Mouse (Mus musculus): ENCODE measurements at regions not wholly inside any gene's neighbourhood (a gene's known extent, or its start where the extent isn't known, plus 50 kb on each side); places are given as distances from the start of the nearest gene placed in this dataset.

DNA sequence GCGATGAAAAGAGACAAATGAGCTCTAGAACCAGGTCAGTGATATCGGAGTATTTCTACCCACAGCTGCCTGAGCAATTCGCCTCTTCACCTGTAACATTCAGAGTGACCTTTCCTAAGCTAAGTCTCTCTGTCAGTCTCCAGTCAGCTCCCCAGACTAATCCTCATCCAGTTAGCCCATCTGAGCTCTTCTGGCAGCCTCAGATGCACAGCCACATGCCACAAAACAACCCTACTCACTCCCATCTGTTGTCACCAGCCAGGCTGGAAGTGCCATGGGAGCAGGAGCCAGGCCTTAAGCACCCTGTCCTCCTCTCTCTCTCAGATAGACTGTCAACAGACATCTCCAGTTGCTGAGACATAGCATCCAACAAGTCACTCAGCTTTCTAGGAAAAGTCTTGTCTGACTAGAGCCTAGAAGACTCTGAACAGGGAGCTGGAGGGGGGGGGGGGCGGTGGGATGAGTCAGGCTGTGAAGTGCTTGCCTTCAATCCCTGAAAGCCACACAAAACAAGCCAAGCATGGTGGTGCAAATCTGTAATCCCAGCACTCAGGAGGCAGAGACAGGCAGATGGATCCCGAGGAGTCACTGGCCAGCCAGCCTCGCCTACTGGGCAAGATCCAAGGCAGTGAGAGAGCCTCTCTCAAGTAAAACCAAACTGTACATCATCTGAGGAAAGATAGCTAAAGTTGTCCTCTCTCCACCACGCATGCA, 225.6 kb downstream of the Mycn start:
- no peak overlapping the region for H3K4me3 ChIP-seq (ENCODE audit: insufficient read depth, low read length)
- no peaks in the 10 kb centered on the region for H3K4me1 ChIP-seq (ENCODE audit: control insufficient read depth, insufficient read depth, low read length)
- H3K27ac ChIP-seq (ENCODE audit: insufficient read depth, low read depth, low read length): no peak overlapping the region
- TF ChIP-seq CTCF (IDR thresholded peaks at IDR 0.05; ENCODE audit: low read depth, low read length) (no peak), POLR2A (IDR thresholded peaks at IDR 0.05; ENCODE audit: borderline replicate concordance, low read depth, low read length) (no peak)

DNA sequence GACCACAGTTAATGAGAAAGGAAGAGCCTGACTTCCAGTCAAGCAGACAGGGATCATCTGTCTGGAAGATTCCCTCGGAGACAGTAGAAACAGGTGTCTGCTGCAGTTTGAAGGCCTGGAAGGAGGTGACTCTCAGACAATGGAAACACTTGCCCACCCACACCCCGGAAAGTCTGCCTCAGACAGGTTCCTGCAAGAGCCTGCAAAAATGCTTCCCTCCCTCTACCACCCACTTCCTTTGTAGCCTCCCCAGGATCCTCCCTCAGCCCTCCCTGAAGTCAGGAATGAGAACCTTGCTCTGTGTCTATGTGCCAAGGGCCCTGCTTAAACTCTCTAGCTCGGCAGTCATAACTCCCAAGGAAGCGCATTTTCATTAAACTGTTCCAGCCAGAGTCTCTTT, 226.2 kb downstream of the Mycn start:
- TF ChIP-seq POLR2A (IDR thresholded peaks at IDR 0.05; ENCODE audit: borderline replicate concordance, low read depth, low read length) (no peak), CTCF (IDR thresholded peaks at IDR 0.05; ENCODE audit: low read depth, low read length) (no peak)
- Histone ChIP-seq H3K4me3 (ENCODE audit: insufficient read depth, low read length) (no peak overlapping the region), H3K4me1 (ENCODE audit: control insufficient read depth, insufficient read depth, low read length) (no peaks in the 10 kb centered on the region), H3K27ac (ENCODE audit: insufficient read depth, low read depth, low read length) (no peak overlapping the region)

GRCm38 (mm10) chr12:12710184-12710609, 231.5 kb downstream of the Mycn start:
- H3K27ac ChIP-seq (ENCODE audit: insufficient read depth, low read depth, low read length): no peak overlapping the region
- TF ChIP-seq CTCF (IDR thresholded peaks at IDR 0.05; ENCODE audit: low read depth, low read length) (no peak), POLR2A (IDR thresholded peaks at IDR 0.05; ENCODE audit: borderline replicate concordance, low read depth, low read length) (no peak)
- H3K4me1 ChIP-seq (ENCODE audit: control insufficient read depth, insufficient read depth, low read length): no peaks in the 10 kb centered on the region
- no peak overlapping the region for H3K4me3 ChIP-seq (ENCODE audit: insufficient read depth, low read length)

DNA sequence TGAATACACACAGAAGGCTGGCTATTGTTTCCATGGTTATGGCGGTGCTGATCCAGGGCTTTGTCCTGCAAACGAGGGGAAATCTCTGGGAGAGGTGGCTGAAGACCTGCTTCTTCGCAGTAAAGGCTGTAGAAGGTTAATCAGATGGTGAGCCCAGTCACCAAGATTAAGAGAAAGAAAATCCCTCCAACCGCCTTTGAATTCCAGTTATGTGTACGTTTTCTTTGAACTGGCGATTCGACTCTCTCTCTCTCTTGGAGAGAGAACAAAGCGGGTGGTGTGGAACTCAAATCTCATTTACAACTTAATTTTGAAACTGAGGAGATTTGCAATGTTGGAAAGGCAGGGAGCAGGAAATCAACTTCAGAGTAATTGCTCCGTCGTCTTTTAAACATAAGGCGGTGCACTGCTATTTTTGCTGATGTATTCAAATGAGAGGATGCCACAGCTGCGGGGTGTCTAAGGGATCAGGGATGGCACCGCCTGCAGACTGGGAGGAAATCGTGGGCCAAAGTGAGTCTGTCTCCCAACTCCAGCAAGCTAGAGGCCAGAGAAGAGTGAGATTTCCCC, 232.7 kb downstream of the Mycn start:
- no peaks in the 10 kb centered on the region for H3K4me1 ChIP-seq (ENCODE audit: control insufficient read depth, insufficient read depth, low read length)
- TF ChIP-seq CTCF (IDR thresholded peaks at IDR 0.05; ENCODE audit: low read depth, low read length) (no peak), POLR2A (IDR thresholded peaks at IDR 0.05; ENCODE audit: borderline replicate concordance, low read depth, low read length) (no peak)
- no peak overlapping the region for H3K27ac ChIP-seq (ENCODE audit: insufficient read depth, low read depth, low read length)
- H3K4me3 ChIP-seq (ENCODE audit: insufficient read depth, low read length): no peak overlapping the region

- Histone ChIP-seq H3K4me3 (ENCODE audit: insufficient read depth, low read length) (no peak overlapping the region), H3K4me1 (ENCODE audit: control insufficient read depth, insufficient read depth, low read length) (no peaks in the 10 kb centered on the region), H3K27ac (ENCODE audit: insufficient read depth, low read depth, low read length) (no peak overlapping the region)
- TF ChIP-seq POLR2A (IDR thresholded peaks at IDR 0.05; ENCODE audit: borderline replicate concordance, low read depth, low read length) (no peak), CTCF (IDR thresholded peaks at IDR 0.05; ENCODE audit: low read depth, low read length) (no peak)
Measured at GRCm38 (mm10) chr12:12706326-12706920, 235.3 kb downstream of the Mycn start.

DNA sequence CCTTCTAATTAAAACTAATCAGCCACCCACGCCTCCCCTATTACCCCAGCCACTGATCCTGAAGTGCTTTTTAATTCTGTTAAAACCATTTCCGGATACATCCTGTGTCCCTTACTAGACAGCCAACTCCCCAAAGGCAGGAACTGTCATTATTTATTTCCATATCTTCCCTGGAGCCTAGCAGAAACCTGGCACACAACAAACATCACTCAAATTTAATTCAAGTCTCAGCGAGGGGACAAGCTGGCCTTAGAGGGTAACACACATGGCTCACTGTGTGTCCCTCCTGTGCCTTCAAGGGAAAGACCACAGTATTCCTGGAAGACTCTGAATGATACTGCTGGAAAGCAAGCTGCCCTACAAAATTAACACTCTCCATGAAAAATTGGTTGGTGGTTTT, 240.0 kb downstream of the Mycn start:
- TF ChIP-seq POLR2A (IDR thresholded peaks at IDR 0.05; ENCODE audit: borderline replicate concordance, low read depth, low read length): no peak
- TF ChIP-seq CTCF (IDR thresholded peaks at IDR 0.05; ENCODE audit: low read depth, low read length): no peak
- Histone ChIP-seq H3K4me1 (ENCODE audit: control insufficient read depth, insufficient read depth, low read length) (no peaks in the 10 kb centered on the region), H3K27ac (ENCODE audit: insufficient read depth, low read depth, low read length) (no peak overlapping the region), H3K4me3 (ENCODE audit: insufficient read depth, low read length) (no peak overlapping the region)

DNA sequence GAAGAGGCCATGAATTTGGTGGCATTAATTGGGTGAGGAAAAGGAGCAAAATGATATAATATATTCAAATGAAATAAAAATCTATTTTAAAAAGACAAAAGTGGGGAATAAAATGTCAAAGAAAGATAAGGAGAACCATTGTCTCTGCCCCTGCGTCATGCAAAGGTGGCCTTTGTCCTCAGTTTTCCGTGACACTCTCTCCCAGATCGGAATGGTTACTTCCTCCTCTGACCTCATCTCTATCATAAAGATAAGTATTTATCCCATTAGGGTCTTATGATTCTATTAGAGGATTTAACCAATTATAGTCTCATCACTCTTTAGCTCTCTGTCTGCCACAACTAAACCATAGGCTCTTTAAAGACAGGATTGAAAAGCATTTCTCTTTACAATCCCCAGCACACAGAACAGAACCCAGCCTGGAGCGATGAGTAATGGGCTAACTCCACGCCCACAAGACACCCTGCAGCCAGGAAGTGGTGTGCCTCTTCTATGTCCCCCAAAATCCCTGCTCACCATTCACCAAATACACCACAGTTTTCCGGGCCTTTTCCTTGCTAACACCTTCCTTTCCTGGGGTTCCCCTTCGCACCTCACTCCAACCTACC, 240.6 kb downstream of the Mycn start:
- TF ChIP-seq CTCF (IDR thresholded peaks at IDR 0.05; ENCODE audit: low read depth, low read length): no peak
- no peak for TF ChIP-seq POLR2A (IDR thresholded peaks at IDR 0.05; ENCODE audit: borderline replicate concordance, low read depth, low read length)
- no peak overlapping the region for H3K27ac ChIP-seq (ENCODE audit: insufficient read depth, low read depth, low read length)
- H3K4me1 ChIP-seq (ENCODE audit: control insufficient read depth, insufficient read depth, low read length): no peaks in the 10 kb centered on the region
- H3K4me3 ChIP-seq (ENCODE audit: insufficient read depth, low read length): no peak overlapping the region

GRCm38 (mm10) chr12:12693838-12694777, 247.6 kb downstream of the Mycn start:
- H3K4me3 ChIP-seq (ENCODE audit: insufficient read depth, low read length): no peak overlapping the region
- no peaks in the 10 kb centered on the region for H3K4me1 ChIP-seq (ENCODE audit: control insufficient read depth, insufficient read depth, low read length)
- no peak for TF ChIP-seq CTCF (IDR thresholded peaks at IDR 0.05; ENCODE audit: low read depth, low read length)
- TF ChIP-seq POLR2A (IDR thresholded peaks at IDR 0.05; ENCODE audit: borderline replicate concordance, low read depth, low read length): no peak
- no peak overlapping the region for H3K27ac ChIP-seq (ENCODE audit: insufficient read depth, low read depth, low read length)

DNA sequence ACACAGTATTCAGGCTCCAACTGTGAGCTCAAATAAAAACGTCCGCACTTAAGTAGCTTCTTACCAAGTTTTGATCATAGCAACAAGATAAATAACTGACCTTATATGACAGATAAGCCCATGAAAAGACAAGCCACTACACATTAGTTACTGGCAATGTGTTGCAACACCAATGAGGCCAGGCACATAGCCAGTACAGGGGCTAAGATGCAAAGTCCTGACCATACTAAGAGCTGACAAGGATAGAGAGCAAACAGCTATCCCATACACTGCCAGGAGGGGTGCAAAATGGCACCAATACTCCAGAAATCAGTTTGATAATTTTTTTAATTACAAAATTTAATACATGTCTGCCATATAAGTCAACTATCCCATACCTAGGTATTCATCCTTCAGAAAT, 254.3 kb downstream of the Mycn start:
- no peak for TF ChIP-seq POLR2A (IDR thresholded peaks at IDR 0.05; ENCODE audit: borderline replicate concordance, low read depth, low read length)
- TF ChIP-seq CTCF (IDR thresholded peaks at IDR 0.05; ENCODE audit: low read depth, low read length): no peak
- no peaks in the 10 kb centered on the region for H3K4me1 ChIP-seq (ENCODE audit: control insufficient read depth, insufficient read depth, low read length)
- no peak overlapping the region for H3K27ac ChIP-seq (ENCODE audit: insufficient read depth, low read depth, low read length)

More for the DNA sequence above, 254.3 kb downstream of the Mycn start:
- no peak overlapping the region for H3K4me3 ChIP-seq (ENCODE audit: insufficient read depth, low read length)
